Mouse (Mus musculus) intestine, postnatal 0 days (tissue): ENCODE measurements at regions not wholly inside any gene's neighbourhood (a gene's known extent, or its start where the extent isn't known, plus 50 kb on each side); places are given as distances from the start of the nearest gene placed in this dataset.

Experiments used
- ATAC-seq: fragments of 200-750 bp; cut with Nextera tagmentation; 2 replicates; pipeline ENCODE4 v1.8.0; 2017; ENCODE audit warnings: mild to moderate bottlenecking, moderate TSS enrichment, moderate library complexity
- H3K27ac ChIP-seq: fragments of 300-500 bp; sonication (generic); 2 replicates; pipeline ENCODE4 v1.5.1; 2014; ENCODE audit warnings: mild to moderate bottlenecking, low read depth, low read length, moderate library complexity
- H3K27me3 ChIP-seq: fragments of 300-500 bp; sonication (generic); replicated peaks from 2 replicates; pipeline ENCODE4 v1.6.1; 2014; ENCODE audit warnings: low read length, mixed read lengths; ENCODE audit not compliant: control insufficient read depth, insufficient read depth
- H3K36me3 ChIP-seq: fragments of 300-500 bp; sonication (generic); 2 replicates; pipeline ENCODE4 v1.6.1; 2014; ENCODE audit warnings: mild to moderate bottlenecking, moderate library complexity; ENCODE audit not compliant: control insufficient read depth, insufficient read depth
- H3K4me1 ChIP-seq: fragments of 300-500 bp; sonication (generic); replicated peaks from 2 replicates; pipeline ENCODE4 v1.6.1; 2014; ENCODE audit warnings: antibody characterized with exemption, low read length, mixed read lengths; ENCODE audit not compliant: control insufficient read depth, insufficient read depth
- H3K4me2 ChIP-seq: fragments of 300-500 bp; sonication (generic); replicated peaks from 2 replicates; pipeline ENCODE4 v1.6.1; 2014; ENCODE audit warnings: low read depth, mild to moderate bottlenecking, moderate library complexity
- H3K4me3 ChIP-seq: fragments of 300-500 bp; sonication (generic); 2 replicates; pipeline ENCODE4 v1.5.1; 2014; ENCODE audit warnings: low read depth, low read length
- H3K9ac ChIP-seq: fragments of 300-500 bp; sonication (generic); 2 replicates; pipeline ENCODE4 v1.6.1; 2014; ENCODE audit warnings: mild to moderate bottlenecking, low read depth, low read length
- H3K9me3 ChIP-seq: fragments of 300-500 bp; sonication (generic); 2 replicates; pipeline ENCODE4 v1.6.1; 2016; ENCODE audit warnings: mixed run types; ENCODE audit not compliant: control insufficient read depth
- CTCF ChIP-seq: sonication (generic); IDR thresholded peaks from 2 replicates; pipeline ENCODE4 v1.5.1; 2016; ENCODE audit warnings: low read depth, mild to moderate bottlenecking, control low read depth, antibody characterized with exemption, moderate library complexity
- WGBS: fragments of 180-500 bp; shearing (Covaris S2); extraction: QIAGEN DNeasy Blood & Tissue Kit; methylation state at CpG from one replicate; pipeline ENCODE4 v1.1.7; 2014; 5-methylcytosine and 5-hydroxymethylcytosine counted together

GRCm38 (mm10) chr1:90694761-90695160, 92.0 kb downstream of the Cops8 start:
- no peaks in the 10 kb centered on the region for H3K36me3 ChIP-seq
- no peak overlapping the region for H3K27ac ChIP-seq
- no peaks in the 10 kb centered on the region for H3K27me3 ChIP-seq
- H3K4me2 ChIP-seq = no peak overlapping the region
- no peak overlapping the region for H3K4me3 ChIP-seq
- no peak for TF ChIP-seq CTCF
- ATAC-seq = no peak
- H3K9me3 ChIP-seq = no peaks in the 10 kb centered on the region
- WGBS = 98% methylated on average over 3 of the region's 3 CpGs
- no peaks in the 10 kb centered on the region for H3K4me1 ChIP-seq
- no peak overlapping the region for H3K9ac ChIP-seq

GRCm38 (mm10) chr1:90695166-90695749, 92.5 kb downstream of the Cops8 start:
- Histone ChIP-seq H3K27ac (no peak overlapping the region), H3K4me1 (no peaks in the 10 kb centered on the region), H3K4me2 (no peak overlapping the region), H3K36me3 (no peaks in the 10 kb centered on the region), H3K9me3 (no peaks in the 10 kb centered on the region), H3K27me3 (no peaks in the 10 kb centered on the region), H3K4me3 (no peak overlapping the region), H3K9ac (no peak overlapping the region)
- ATAC-seq = no peak
- 48% methylated on average over 10 of the region's 10 CpGs for WGBS
- no peak for TF ChIP-seq CTCF

- H3K9me3 ChIP-seq = no peaks in the 10 kb centered on the region
- H3K4me1 ChIP-seq = no peaks in the 10 kb centered on the region
- no peak overlapping the region for H3K27ac ChIP-seq
- H3K9ac ChIP-seq = no peak overlapping the region
- ATAC-seq = no peak
- H3K4me3 ChIP-seq = no peak overlapping the region
- H3K27me3 ChIP-seq = no peaks in the 10 kb centered on the region
- H3K36me3 ChIP-seq = no peaks in the 10 kb centered on the region
- TF ChIP-seq CTCF = no peak
- H3K4me2 ChIP-seq = no peak overlapping the region
- WGBS = 85% methylated on average over 1 of the region's 1 CpGs
Observed at GRCm38 (mm10) chr1:90696000-90696399, 93.2 kb downstream of the Cops8 start.

- no peaks in the 10 kb centered on the region for H3K27me3 ChIP-seq
- TF ChIP-seq CTCF = no peak
- no peaks in the 10 kb centered on the region for H3K36me3 ChIP-seq
- no peak overlapping the region for H3K4me2 ChIP-seq
- 87% methylated on average over 3 of the region's 3 CpGs for WGBS
- no peak overlapping the region for H3K9ac ChIP-seq
- no peaks in the 10 kb centered on the region for H3K9me3 ChIP-seq
- H3K4me1 ChIP-seq = no peaks in the 10 kb centered on the region
- H3K4me3 ChIP-seq = no peak overlapping the region
- no peak overlapping the region for H3K27ac ChIP-seq
- ATAC-seq = no peak
Observed at GRCm38 (mm10) chr1:90697056-90697596, 94.3 kb downstream of the Cops8 start.

- no peak for ATAC-seq
- no peak overlapping the region for H3K4me2 ChIP-seq
- H3K27ac ChIP-seq = no peak overlapping the region
- no peak for TF ChIP-seq CTCF
- no peaks in the 10 kb centered on the region for H3K36me3 ChIP-seq
- H3K9ac ChIP-seq = no peak overlapping the region
- WGBS = 85% methylated on average over 2 of the region's 2 CpGs
- H3K4me1 ChIP-seq = no peaks in the 10 kb centered on the region
- H3K9me3 ChIP-seq = no peaks in the 10 kb centered on the region
- no peaks in the 10 kb centered on the region for H3K27me3 ChIP-seq
- no peak overlapping the region for H3K4me3 ChIP-seq
Observed at GRCm38 (mm10) chr1:90698618-90699017, 95.8 kb downstream of the Cops8 start.

- Histone ChIP-seq H3K9ac (no peak overlapping the region), H3K4me2 (no peak overlapping the region), H3K4me1 (no peaks in the 10 kb centered on the region), H3K27me3 (no peaks in the 10 kb centered on the region), H3K4me3 (no peak overlapping the region), H3K36me3 (no peaks in the 10 kb centered on the region), H3K9me3 (no peaks in the 10 kb centered on the region), H3K27ac (no peak overlapping the region)
- no peak for ATAC-seq
- no peak for TF ChIP-seq CTCF
- WGBS = 87% methylated on average over 1 of the region's 1 CpGs
Observed at GRCm38 (mm10) chr1:90701756-90702155, 99.0 kb downstream of the Cops8 start.

GRCm38 (mm10) chr1:90706391-90706790, 103.6 kb downstream of the Cops8 start:
- no peak for TF ChIP-seq CTCF
- Histone ChIP-seq H3K9ac (no peak overlapping the region), H3K4me2 (no peak overlapping the region), H3K4me1 (no peaks in the 10 kb centered on the region), H3K36me3 (no peaks in the 10 kb centered on the region), H3K27ac (no peak overlapping the region), H3K9me3 (no peaks in the 10 kb centered on the region), H3K4me3 (no peak overlapping the region), H3K27me3 (no peaks in the 10 kb centered on the region)
- ATAC-seq = no peak
